Comparison of ENCODE assay signal across 8 mouse cellular contexts in genomic region chr3:84654246-84654826, GRCm38 (mm10). TPM values are rescaled to one million over a fixed set of nuclear protein-coding genes. Genes with fewer than 3 reads are reported as not detected.
DNase-seq lines count a peak whose midpoint lies in the region; ATAC-seq and TF ChIP-seq lines count a peak whose summit lies in the region.

No protein-coding gene starts in this region.

- H3K27ac ChIP-seq in kidney, postnatal 0 days = no peak overlapping the region
- no peak overlapping the region for H3K27ac ChIP-seq in forebrain, postnatal 0 days (ENCODE audit: low read depth, low read length)
- H3K27ac ChIP-seq in limb, embryonic 15.5 days = no peak overlapping the region
- no peak overlapping the region for H3K27ac ChIP-seq in neural tube, embryonic 14.5 days (ENCODE audit: low read depth, low read length)

- no peak overlapping the region for H3K4me3 ChIP-seq in kidney, postnatal 0 days (replicated peaks; ENCODE audit: low read depth, low read length)
- H3K4me3 ChIP-seq in forebrain, postnatal 0 days (ENCODE audit: low read depth, low read length) = 0 out of 2 replicates have a peak overlapping the region, but pooled peaks have one; percentile 9
- H3K4me3 ChIP-seq in limb, embryonic 15.5 days = peak overlapping the region; percentile 14
- no peak overlapping the region; the same call in 1 of the 2 replicates for H3K4me3 ChIP-seq in neural tube, embryonic 14.5 days (ENCODE audit: low read depth, low read length)

- H3K36me3 ChIP-seq in kidney, postnatal 0 days (ENCODE audit: insufficient read depth, low read length) = no peaks in the 10 kb centered on the region
- H3K36me3 ChIP-seq in forebrain, postnatal 0 days (ENCODE audit: insufficient read depth) = no peaks in the 10 kb centered on the region
- H3K36me3 ChIP-seq in limb, embryonic 15.5 days = no peaks in the 10 kb centered on the region
- no peaks in the 10 kb centered on the region for H3K36me3 ChIP-seq in neural tube, embryonic 14.5 days (ENCODE audit: control insufficient read depth, insufficient read depth, low read length)

- no peaks in the 10 kb centered on the region for H3K27me3 ChIP-seq in kidney, postnatal 0 days (ENCODE audit: insufficient read depth, low read length)
- no peaks in the 10 kb centered on the region for H3K27me3 ChIP-seq in forebrain, postnatal 0 days (ENCODE audit: insufficient read depth, low read length)
- H3K27me3 ChIP-seq in limb, embryonic 15.5 days = no peaks in the 10 kb centered on the region
- no peaks in the 10 kb centered on the region for H3K27me3 ChIP-seq in neural tube, embryonic 14.5 days (ENCODE audit: control insufficient read depth, insufficient read depth, low read length)

- 34% methylated on average over 12 of the region's 12 CpGs for WGBS in kidney, postnatal 0 days
- 25% methylated on average over 12 of the region's 12 CpGs for WGBS in forebrain, postnatal 0 days
- 26% methylated on average over 12 of the region's 12 CpGs for WGBS in limb, embryonic 15.5 days
- WGBS in neural tube, embryonic 14.5 days = 29% methylated on average over 12 of the region's 12 CpGs

- H3K9me3 ChIP-seq in kidney, postnatal 0 days (replicated peaks; ENCODE audit: low read length) = no peaks in the 10 kb centered on the region
- no peaks in the 10 kb centered on the region for H3K9me3 ChIP-seq in forebrain, postnatal 0 days (ENCODE audit: low read length)
- no peaks in the 10 kb centered on the region for H3K9me3 ChIP-seq in limb, embryonic 15.5 days
- H3K9me3 ChIP-seq in neural tube, embryonic 14.5 days (ENCODE audit: control insufficient read depth, low read length) = no peaks in the 10 kb centered on the region

- no peak for TF ChIP-seq CTCF in kidney, postnatal 0 days (IDR thresholded peaks at IDR 0.05; ENCODE audit: low read depth)
- TF ChIP-seq CTCF in forebrain, postnatal 0 days (IDR thresholded peaks at IDR 0.05; ENCODE audit: low read depth) = no peak

- H3K4me2 ChIP-seq in kidney, postnatal 0 days (ENCODE audit: low read length) = peak overlapping the region; percentile 37
- H3K4me2 ChIP-seq in forebrain, postnatal 0 days (ENCODE audit: low read depth) = peak overlapping the region; percentile 39
- H3K4me2 ChIP-seq in limb, embryonic 15.5 days = peak overlapping the region; percentile 37
- H3K4me2 ChIP-seq in neural tube, embryonic 14.5 days (ENCODE audit: low read depth, low read length) = peak overlapping the region; percentile 27

- DNase-seq in kidney, postnatal 0 days (ENCODE audit: low spot score) = no peak
- no peak for DNase-seq in kidney, postnatal 14 days
- peak; percentile 60 for DNase-seq in c-Kit-positive CD71-positive TER-119-negative erythroid progenitor cells, embryonic 14.5 days (ENCODE audit: low read depth)
- peak; percentile 11 for DNase-seq in forebrain, postnatal 0 days
- DNase-seq in frontal cortex, adult 2 months (ENCODE audit: extremely low spot score in 1 of 2, low spot score in 1 of 2) = no peak
- no peak for DNase-seq in layer of hippocampus, adult 9-10 months (ENCODE audit: low spot score)

- H3K9ac ChIP-seq in kidney, postnatal 0 days (ENCODE audit: low read depth, low read length) = no peak overlapping the region
- no peak overlapping the region; the same call in none of the 2 replicates for H3K9ac ChIP-seq in forebrain, postnatal 0 days
- H3K9ac ChIP-seq in limb, embryonic 15.5 days = no peak overlapping the region
- H3K9ac ChIP-seq in neural tube, embryonic 14.5 days (replicated peaks; ENCODE audit: low read depth, low read length) = no peak overlapping the region

- 0 out of 2 replicates have a peak, but pooled peaks cover 6% of the 10 kb centered on the region for H3K4me1 ChIP-seq in kidney, postnatal 0 days (replicated peaks; ENCODE audit: insufficient read depth, low read length)
- H3K4me1 ChIP-seq in forebrain, postnatal 0 days (ENCODE audit: insufficient read depth) = peaks cover 8% of the 10 kb centered on the region; the same call in 1 of the 2 replicates
- H3K4me1 ChIP-seq in limb, embryonic 15.5 days = peaks cover 11% of the 10 kb centered on the region
- H3K4me1 ChIP-seq in neural tube, embryonic 14.5 days (ENCODE audit: control insufficient read depth, insufficient read depth, low read length) = 0 out of 2 replicates have a peak, but pooled peaks cover 2% of the 10 kb centered on the region

- ATAC-seq in kidney, postnatal 0 days (replicated peaks; ENCODE audit: low FRiP score, low read depth) = no peak; the same call in 1 of the 2 replicates
- ATAC-seq in forebrain, postnatal 0 days = 0 out of 2 replicates have a peak, but pooled peaks have one; percentile 2
- no peak for ATAC-seq in limb, embryonic 15.5 days (ENCODE audit: insufficient number of reproducible peaks, low FRiP score, low TSS enrichment, low read depth)
- peak; percentile 45; the same call in 1 of the 2 replicates for ATAC-seq in neural tube, embryonic 14.5 days (ENCODE audit: low read depth)

RNA-seq across cellular contexts. Expression of gene Tmem154, which starts 11.7 kb away (rescaled TPM):
- 0.94 and 1.1 TPM in 2 replicates for polyA plus RNA-seq in kidney, postnatal 0 days (2015; fragmentation: Nextera tagmentation; extraction: Ambion mirVana)
- 0.38 TPM in 2 replicates for total RNA-seq in forebrain, postnatal 0 days (2014; rRNA removed)
- polyA plus RNA-seq in forebrain, postnatal 0 days (2015; fragmentation: Nextera tagmentation; extraction: Ambion mirVana) = 1.1 and 1.2 TPM in 2 replicates
- 15.3 and 16.5 TPM in 2 replicates for polyA plus RNA-seq in limb, embryonic 15.5 days (2015; fragmentation: Nextera tagmentation; extraction: Ambion mirVana)
- polyA plus RNA-seq in neural tube, embryonic 14.5 days (2014; fragmentation: Nextera tagmentation; extraction: Ambion mirVana) = 1.2 and 1.3 TPM in 2 replicates
- polyA plus RNA-seq in frontal cortex, adult 2 months (2012; rRNA removed) = 0.70 and 0.80 TPM in 2 replicates

Comparison
In these comparisons a context has a peak if more than half of its experiments do, and no peak if none do; other contexts are left out.
1. ATAC-seq: peak in forebrain, postnatal 0 days (single experiment) and neural tube, embryonic 14.5 days (single experiment); none in kidney, postnatal 0 days (single experiment) and limb, embryonic 15.5 days (single experiment).
2. DNase-seq: peak in c-Kit-positive CD71-positive TER-119-negative erythroid progenitor cells, embryonic 14.5 days (single experiment) and forebrain, postnatal 0 days (single experiment); none in kidney, postnatal 0 days (single experiment), kidney, postnatal 14 days (single experiment), frontal cortex, adult 2 months (0 of 2) and layer of hippocampus, adult 9-10 months (single experiment).
3. H3K4me3 ChIP-seq: peak in forebrain, postnatal 0 days (single experiment) and limb, embryonic 15.5 days (single experiment); none in kidney, postnatal 0 days (single experiment) and neural tube, embryonic 14.5 days (single experiment).
4. Peak in every context shown above with its lines, with median percentiles within 50 percentile points of each other: H3K4me2 ChIP-seq.